Mouse (Mus musculus): ENCODE data around the gene Fuca1. TPM values are rescaled to one million over a fixed set of nuclear protein-coding genes. Genes with fewer than 3 reads are reported as not detected.

Fuca1 gene
- total and polyA plus RNA-seq, 3 experiments: 26.8 to 48.6 TPM; not detected in 1

DNA sequence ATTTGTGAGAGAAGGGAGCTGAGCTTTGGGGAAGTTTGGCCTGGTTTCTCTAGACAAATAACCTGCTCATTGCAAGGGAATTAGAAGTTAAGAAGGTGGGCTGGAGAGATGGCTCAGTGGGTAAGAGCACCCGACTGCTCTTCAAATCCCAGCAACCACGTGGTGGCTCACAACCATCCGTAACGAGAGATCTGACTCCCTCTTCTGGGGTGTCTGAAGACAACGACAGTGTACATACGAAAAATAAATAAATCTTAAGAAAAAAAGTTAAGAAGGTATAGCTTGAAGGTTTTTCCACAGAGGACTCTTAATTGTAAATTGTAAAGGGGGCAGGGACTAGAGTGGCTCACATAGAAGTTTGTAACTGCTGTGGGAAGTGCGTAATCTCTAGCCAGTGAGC, 45.0 kb upstream of the Fuca1 start:
- peaks cover 20 to 32% of the 10 kb centered on the region in 2 experiments for H3K4me1 ChIP-seq (ENCODE audit: control insufficient read depth in 1 of 2, insufficient read depth in 2 of 2, low read length in 2 of 2)
- DNase-seq (ENCODE audit: low read depth, low spot score): no peak
- TF ChIP-seq RCOR1 (IDR thresholded peaks at IDR 0.05; ENCODE audit: low read depth, low read length) (0 out of 2 replicates have a peak, but pooled peaks have one; percentile 5), ELF1 (IDR thresholded peaks at IDR 0.05; ENCODE audit: low read depth, low read length) (no peak), MAX (IDR thresholded peaks at IDR 0.05; ENCODE audit: low read length) (peak; percentile 85), ZC3H11A (IDR thresholded peaks at IDR 0.05; ENCODE audit: low read depth, low read length) (no peak), SIN3A (IDR thresholded peaks at IDR 0.05; ENCODE audit: low read length) (peak; percentile 7; the same call in 1 of the 2 replicates), E2F4 (IDR thresholded peaks at IDR 0.05; ENCODE audit: borderline replicate concordance, low read depth, low read length) (no peak), TBP (IDR thresholded peaks at IDR 0.05; ENCODE audit: low read depth, low read length) (no peak), EP300 (IDR thresholded peaks at IDR 0.05; ENCODE audit: low read depth in 1 of 2, low read length in 2 of 2) (no peak), SMC3 (IDR thresholded peaks at IDR 0.05; ENCODE audit: low read depth, low read length) (peak; percentile 11; the same call in 1 of the 2 replicates), ZNF384 (IDR thresholded peaks at IDR 0.05; ENCODE audit: low read depth, low read length) (peak; percentile 24; the same call in 1 of the 2 replicates), ZKSCAN1 (IDR thresholded peaks at IDR 0.05; ENCODE audit: low read depth, low read length) (no peak), CTCF (IDR thresholded peaks at IDR 0.05 in 2 of 3, conservative IDR thresholded peaks at IDR 0.05 in 1 of 3; ENCODE audit: control insufficient read depth in 1 of 3, insufficient read depth in 1 of 3, low read depth in 2 of 3, low read length in 3 of 3, poor library complexity in 1 of 3, severe bottlenecking in 1 of 3) (peak in 1 of 3 experiments; percentile 4; a peak in 1 of 6 replicates), HCFC1 (IDR thresholded peaks at IDR 0.05; ENCODE audit: low read depth, low read length) (no peak), MYC (IDR thresholded peaks at IDR 0.05; ENCODE audit: low read depth, low read length) (peak; percentile 92), TAL1 (IDR thresholded peaks at IDR 0.05; ENCODE audit: low read length) (no peak), MXI1 (IDR thresholded peaks at IDR 0.05; ENCODE audit: low read depth, low read length) (peak; percentile 78), CHD1 (IDR thresholded peaks at IDR 0.05; ENCODE audit: low read depth, low read length) (0 out of 2 replicates have a peak, but pooled peaks have one; percentile 9), ETS1 (IDR thresholded peaks at IDR 0.05; ENCODE audit: low read depth, low read length) (no peak), POLR2A (IDR thresholded peaks at IDR 0.05; ENCODE audit: control insufficient read depth in 1 of 2, insufficient read depth in 1 of 2, low read depth in 1 of 2, low read length in 2 of 2, poor library complexity in 1 of 2) (no peak), MAFK (IDR thresholded peaks at IDR 0.05; ENCODE audit: borderline replicate concordance, low read depth, low read length) (no peak), GATA1 (IDR thresholded peaks at IDR 0.05; ENCODE audit: low read depth, low read length) (no peak), USF1 (IDR thresholded peaks at IDR 0.05; ENCODE audit: low read depth, low read length) (peak; percentile 75)
- H3K9ac ChIP-seq (ENCODE audit: control insufficient read depth, low read depth, low read length, poor library complexity, severe bottlenecking): peak overlapping the region; percentile 76
- peak overlapping the region; percentile 62 to 68 for H3K4me3 ChIP-seq (ENCODE audit: control insufficient read depth in 1 of 2, insufficient read depth in 1 of 2, low read depth in 2 of 2, low read length in 2 of 2)
- H3K36me3 ChIP-seq (ENCODE audit: control insufficient read depth in 1 of 2, insufficient read depth in 2 of 2, low read length in 2 of 2): peaks cover 15 to 35% of the 10 kb centered on the region in 2 experiments
- no peaks in the 10 kb centered on the region for H3K27me3 ChIP-seq (ENCODE audit: control insufficient read depth in 1 of 2, insufficient read depth in 2 of 2, low read length in 2 of 2)
- peak overlapping the region; percentile 96 for H3K27ac ChIP-seq (ENCODE audit: control insufficient read depth, low read depth, low read length)
- peaks cover 26% of the 10 kb centered on the region for H3K79me2 ChIP-seq (ENCODE audit: control insufficient read depth, insufficient read depth, low read length, poor library complexity)
- no peaks in the 10 kb centered on the region for H3K9me3 ChIP-seq (replicated peaks; ENCODE audit: insufficient read depth, low read length)
